Mouse (Mus musculus) embryonic facial prominence, embryonic 10.5 days (tissue): ENCODE results near the gene Gm11060. TPM values are rescaled to one million over a fixed set of nuclear protein-coding genes. Genes with fewer than 3 reads are reported as not detected.

Experiments
- DNase-seq: peaks from one replicate; pipeline ENCODE4 v3.0.0-alpha.2; 2017; ENCODE audit warnings: low spot score
- H3K27ac ChIP-seq: fragments of 300-500 bp; sonication (generic); replicated peaks from 2 replicates; pipeline ENCODE4 v1.5.1; 2016; ENCODE audit warnings: mild to moderate bottlenecking
- H3K27me3 ChIP-seq: fragments of 300-500 bp; sonication (generic); replicated peaks from 2 replicates; pipeline ENCODE4 v1.6.1; 2016; ENCODE audit warnings: low read depth, mild to moderate bottlenecking; ENCODE audit not compliant: poor library complexity, severe bottlenecking
- H3K36me3 ChIP-seq: fragments of 300-500 bp; sonication (generic); replicated peaks from 2 replicates; pipeline ENCODE4 v1.6.1; 2016; ENCODE audit warnings: mild to moderate bottlenecking, moderate library complexity
- H3K4me1 ChIP-seq: fragments of 300-500 bp; sonication (generic); 2 replicates; pipeline ENCODE4 v1.6.1; 2016
- H3K4me3 ChIP-seq: fragments of 300-500 bp; sonication (generic); 2 replicates; pipeline ENCODE4 v1.5.1; 2016; ENCODE audit warnings: mild to moderate bottlenecking, moderate library complexity
- H3K9me3 ChIP-seq: fragments of 300-500 bp; sonication (generic); 2 replicates; pipeline ENCODE4 v1.6.1; 2016; ENCODE audit warnings: mild to moderate bottlenecking
- WGBS: fragments of 180-500 bp; shearing (Covaris S2); methylation state at CpG from one replicate; pipeline ENCODE4 v1.1.7; 2016; 5-methylcytosine and 5-hydroxymethylcytosine counted together
- polyA plus RNA-seq: library from polyadenylated mRNA; unstranded; fragments of >200 nt; fragmentation: Nextera tagmentation; extraction: Ambion mirVana; gene quantifications from 2 replicates; pipeline ENCODE4 v1.2.1, GENCODE M21; 2016

Gm11060 gene
- not detected in 2 replicates for polyA plus RNA-seq

DNA sequence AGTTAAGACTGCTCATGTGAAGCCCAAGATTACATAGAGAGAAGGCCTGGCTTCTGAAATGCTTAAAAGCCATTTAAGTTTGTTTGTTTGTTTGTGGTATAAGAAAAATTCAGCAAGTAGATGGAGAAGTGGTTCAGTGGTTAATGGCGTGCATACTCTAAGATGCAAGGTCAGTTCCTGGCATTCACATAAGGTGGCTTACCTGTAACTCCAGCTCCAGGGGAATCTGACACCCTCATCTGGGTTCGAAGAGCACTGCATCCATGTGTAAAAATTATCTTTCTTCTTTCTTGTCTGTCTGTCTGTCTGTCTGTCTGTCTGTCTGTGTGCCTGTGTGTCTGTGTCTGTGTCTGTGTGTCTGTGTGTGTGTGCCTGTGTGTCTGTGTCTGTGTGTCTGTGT is at the start of gene Gm11060:
Gene Gm11060 (plus strand): TSS at position 301 of the 400 bp plus-strand sequence.
- Histone ChIP-seq H3K4me1 (peaks cover 3% of the 10 kb centered on the region; the same call in 1 of the 2 replicates), H3K4me3 (no peak within 1 kb of the TSS), H3K27me3 (no peaks in the 10 kb centered on the region), H3K36me3 (no peaks in the 10 kb centered on the region), H3K27ac (no peak within 1 kb of the TSS), H3K9me3 (no peaks in the 10 kb centered on the region)
- DNase-seq, result no peak
- 89% methylated on average over 2 of the region's 2 CpGs for WGBS

DNA sequence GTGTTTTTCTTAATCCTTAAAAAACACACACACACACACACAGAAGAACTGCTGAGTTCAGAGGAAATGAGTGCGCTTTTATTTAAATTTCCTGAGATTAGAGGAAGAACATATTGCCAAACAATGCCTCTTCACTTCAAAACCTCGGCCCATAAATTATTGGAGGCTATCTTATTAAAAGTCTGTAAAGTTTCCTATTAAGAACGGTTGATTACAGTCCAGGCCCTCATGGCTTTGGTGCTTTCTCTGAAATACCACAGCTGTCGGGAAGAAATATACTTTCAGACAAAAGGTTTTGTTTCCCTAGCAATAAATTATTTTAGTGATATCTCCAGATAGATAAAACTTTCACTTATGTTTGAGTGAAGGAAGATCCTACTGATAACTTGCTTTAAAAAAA is 48.7 kb upstream of the Gm11060 start:
- WGBS, result 90% methylated on average over 4 of the region's 4 CpGs
- Histone ChIP-seq H3K4me3 (no peak overlapping the region), H3K27ac (no peak overlapping the region), H3K9me3 (no peaks in the 10 kb centered on the region), H3K36me3 (no peaks in the 10 kb centered on the region), H3K4me1 (no peaks in the 10 kb centered on the region), H3K27me3 (no peaks in the 10 kb centered on the region)
- no peak for DNase-seq

- WGBS, result 42% methylated on average over 1 of the region's 1 CpGs
Observed at GRCm38 (mm10) chr2:105048301-105048700, 43.5 kb upstream of the Gm11060 start.

GRCm38 (mm10) chr2:105055529-105055928 is 36.3 kb upstream of the Gm11060 start:
- Histone ChIP-seq H3K27me3 (no peaks in the 10 kb centered on the region), H3K9me3 (no peaks in the 10 kb centered on the region), H3K4me3 (no peak overlapping the region), H3K27ac (no peak overlapping the region), H3K4me1 (no peaks in the 10 kb centered on the region), H3K36me3 (no peaks in the 10 kb centered on the region)
- no peak for DNase-seq
- 79% methylated on average over 1 of the region's 1 CpGs for WGBS

More at GRCm38 (mm10) chr2:105048301-105048700, 43.5 kb upstream of the Gm11060 start:
- H3K36me3 ChIP-seq, result no peaks in the 10 kb centered on the region
- no peaks in the 10 kb centered on the region for H3K9me3 ChIP-seq
- no peak overlapping the region for H3K4me3 ChIP-seq
- no peak for DNase-seq
- H3K27me3 ChIP-seq, result no peaks in the 10 kb centered on the region
- no peaks in the 10 kb centered on the region for H3K4me1 ChIP-seq
- no peak overlapping the region for H3K27ac ChIP-seq

DNA sequence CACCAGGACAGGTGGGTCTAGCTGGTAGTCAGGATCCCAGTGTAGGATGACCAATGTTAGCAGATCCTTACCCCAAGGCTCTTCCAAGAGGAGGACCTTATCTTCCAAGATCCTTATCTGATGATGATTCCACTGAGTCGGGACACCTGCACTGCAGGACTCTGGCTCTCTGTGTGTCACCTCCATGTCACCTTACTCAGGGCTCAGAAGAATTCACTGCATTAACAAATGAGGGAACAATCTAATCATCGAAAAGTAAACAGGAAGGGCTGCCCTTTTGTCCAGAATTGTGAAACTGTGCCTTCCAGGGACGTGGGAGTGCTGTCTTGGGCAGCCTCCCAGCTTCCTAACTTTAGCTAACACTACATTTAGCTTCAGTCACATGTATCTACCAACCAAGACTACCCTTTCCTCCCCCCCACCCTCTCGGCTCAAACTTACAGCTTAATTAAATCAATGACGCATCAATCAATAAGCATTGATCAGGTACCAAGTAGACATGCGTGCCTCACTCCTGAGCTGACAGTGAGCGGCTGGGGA is 33.2 kb upstream of the Gm11060 start:
- Histone ChIP-seq H3K36me3 (no peaks in the 10 kb centered on the region), H3K9me3 (no peaks in the 10 kb centered on the region), H3K27me3 (no peaks in the 10 kb centered on the region), H3K27ac (no peak overlapping the region), H3K4me1 (no peaks in the 10 kb centered on the region), H3K4me3 (no peak overlapping the region)
- 77% methylated on average over 7 of the region's 7 CpGs for WGBS
- no peak for DNase-seq

GRCm38 (mm10) chr2:105062741-105063372 is 29.0 kb upstream of the Gm11060 start:
- H3K27ac ChIP-seq, result no peak overlapping the region
- no peak overlapping the region for H3K4me3 ChIP-seq
- H3K4me1 ChIP-seq, result no peaks in the 10 kb centered on the region
- 60% methylated on average over 7 of the region's 7 CpGs for WGBS
- DNase-seq, result no peak
- no peaks in the 10 kb centered on the region for H3K36me3 ChIP-seq
- no peaks in the 10 kb centered on the region for H3K27me3 ChIP-seq
- no peaks in the 10 kb centered on the region for H3K9me3 ChIP-seq

DNA sequence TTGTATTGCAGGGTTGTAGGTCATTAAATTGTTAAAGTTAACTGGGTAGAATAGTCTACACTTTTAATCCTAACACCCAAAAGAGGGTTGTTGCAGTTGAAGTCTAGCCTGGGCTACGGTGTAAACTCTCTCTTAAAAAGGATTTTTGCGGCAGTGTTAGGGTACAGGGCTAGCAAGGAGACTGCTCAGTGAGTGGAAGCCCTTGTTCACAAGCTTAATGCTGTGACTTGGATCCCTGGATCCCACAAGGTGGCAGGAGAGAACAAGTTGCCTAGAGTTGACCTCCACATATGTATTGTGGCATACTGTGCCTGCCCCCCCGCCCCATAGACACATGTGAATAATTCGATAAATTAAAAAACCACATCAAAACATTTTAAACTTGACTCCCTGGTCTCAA is 19.3 kb upstream of the Gm11060 start:
- H3K4me1 ChIP-seq, result no peaks in the 10 kb centered on the region
- no peaks in the 10 kb centered on the region for H3K9me3 ChIP-seq
- DNase-seq, result no peak
- no peaks in the 10 kb centered on the region for H3K36me3 ChIP-seq
- H3K27ac ChIP-seq, result no peak overlapping the region
- no peak overlapping the region for H3K4me3 ChIP-seq
- H3K27me3 ChIP-seq, result no peaks in the 10 kb centered on the region
- WGBS, result 68% methylated on average over 4 of the region's 4 CpGs

DNA sequence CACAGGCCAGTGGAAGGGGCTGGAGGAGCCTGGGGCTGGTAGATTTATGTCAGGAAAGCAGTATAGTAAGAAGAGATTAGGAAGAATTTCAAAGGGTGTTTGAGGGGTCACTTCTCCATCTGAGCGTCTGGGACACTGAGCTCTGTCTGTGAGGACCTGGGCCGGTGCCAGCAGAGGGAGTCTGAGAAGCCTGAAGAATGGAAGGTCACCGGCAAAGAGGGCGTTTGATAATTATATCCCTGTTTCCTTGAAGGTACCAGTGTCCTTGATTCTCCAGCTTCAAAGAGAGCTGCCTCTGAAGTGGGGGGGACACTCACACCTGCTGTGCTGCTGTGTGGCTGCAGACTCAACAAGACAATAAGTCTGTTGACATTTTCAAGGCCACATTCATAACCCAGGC is 17.6 kb upstream of the Gm11060 start:
- 60% methylated on average over 4 of the region's 4 CpGs for WGBS
- H3K36me3 ChIP-seq, result no peaks in the 10 kb centered on the region
- H3K4me3 ChIP-seq, result no peak overlapping the region
- H3K4me1 ChIP-seq, result no peaks in the 10 kb centered on the region
- H3K27me3 ChIP-seq, result no peaks in the 10 kb centered on the region
- H3K9me3 ChIP-seq, result no peaks in the 10 kb centered on the region
- no peak for DNase-seq
- no peak overlapping the region for H3K27ac ChIP-seq

GRCm38 (mm10) chr2:105075809-105076208 is 16.0 kb upstream of the Gm11060 start:
- no peaks in the 10 kb centered on the region for H3K9me3 ChIP-seq
- 82% methylated on average over 5 of the region's 5 CpGs for WGBS
- no peaks in the 10 kb centered on the region for H3K27me3 ChIP-seq
- no peak for DNase-seq
- no peaks in the 10 kb centered on the region for H3K4me1 ChIP-seq
- no peak overlapping the region for H3K27ac ChIP-seq
- no peaks in the 10 kb centered on the region for H3K36me3 ChIP-seq
- no peak overlapping the region for H3K4me3 ChIP-seq

GRCm38 (mm10) chr2:105077151-105077550 is 14.7 kb upstream of the Gm11060 start:
- no peak overlapping the region for H3K4me3 ChIP-seq
- no peaks in the 10 kb centered on the region for H3K27me3 ChIP-seq
- no peaks in the 10 kb centered on the region for H3K4me1 ChIP-seq
- H3K27ac ChIP-seq, result no peak overlapping the region
- DNase-seq, result no peak
- H3K9me3 ChIP-seq, result no peaks in the 10 kb centered on the region
- 89% methylated on average over 7 of the region's 7 CpGs for WGBS
- no peaks in the 10 kb centered on the region for H3K36me3 ChIP-seq

- no peaks in the 10 kb centered on the region for H3K4me1 ChIP-seq
- no peaks in the 10 kb centered on the region for H3K27me3 ChIP-seq
- no peaks in the 10 kb centered on the region for H3K9me3 ChIP-seq
- no peak overlapping the region for H3K4me3 ChIP-seq
- DNase-seq, result no peak
- no peak overlapping the region for H3K27ac ChIP-seq
- 23% methylated on average over 9 of the region's 9 CpGs for whole genome bisulfite sequencing
- no peaks in the 10 kb centered on the region for H3K36me3 ChIP-seq
Observed at GRCm38 (mm10) chr2:105082256-105082790, 9.5 kb upstream of the Gm11060 start.

DNA sequence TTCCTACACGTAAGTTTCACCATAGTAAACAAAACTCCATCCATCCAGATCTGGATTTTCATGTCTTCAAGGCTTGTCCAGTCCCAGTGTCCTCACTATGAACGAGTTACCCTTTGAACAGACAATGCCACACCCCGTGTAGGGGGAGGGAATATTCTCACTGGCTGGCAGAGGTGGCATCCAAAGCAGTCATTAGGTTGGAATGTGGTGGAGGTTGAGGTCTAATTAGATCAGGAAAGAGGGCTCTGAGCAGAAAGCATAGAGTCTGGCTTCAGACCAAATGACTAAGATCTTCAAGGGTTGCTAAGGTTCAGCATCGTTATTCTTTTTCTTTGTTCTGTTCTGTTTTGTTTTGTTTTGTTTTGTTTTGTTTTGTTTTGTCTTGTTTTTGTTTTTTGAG is 7.8 kb upstream of the Gm11060 start:
- Histone ChIP-seq H3K27ac (no peak overlapping the region), H3K9me3 (no peaks in the 10 kb centered on the region), H3K27me3 (no peaks in the 10 kb centered on the region), H3K36me3 (no peaks in the 10 kb centered on the region), H3K4me1 (no peaks in the 10 kb centered on the region), H3K4me3 (no peak overlapping the region)
- 75% methylated on average over 4 of the region's 4 CpGs for WGBS
- DNase-seq, result no peak

- Histone ChIP-seq H3K9me3 (no peaks in the 10 kb centered on the region), H3K4me1 (peaks cover 3% of the 10 kb centered on the region; the same call in 1 of the 2 replicates), H3K36me3 (no peaks in the 10 kb centered on the region), H3K27ac (no peak overlapping the region), H3K27me3 (no peaks in the 10 kb centered on the region), H3K4me3 (no peak overlapping the region)
- DNase-seq, result no peak
- WGBS, result 92% methylated on average over 3 of the region's 3 CpGs
Observed at GRCm38 (mm10) chr2:105086081-105086480, 5.7 kb upstream of the Gm11060 start.
